Mouse (Mus musculus) stomach, postnatal 0 days (tissue): Measurements from ENCODE around the gene Frem3.

Experiments used
- CTCF ChIP-seq: IDR thresholded peaks from 2 replicates; pipeline ENCODE4 v1.5.1; 2016; ENCODE audit warnings: antibody characterized with exemption, low read depth, mild to moderate bottlenecking, moderate library complexity
- EP300 ChIP-seq: optimal IDR thresholded peaks from 2 replicates; pipeline ENCODE3; 2016; ENCODE audit warnings: antibody characterized with exemption

DNA sequence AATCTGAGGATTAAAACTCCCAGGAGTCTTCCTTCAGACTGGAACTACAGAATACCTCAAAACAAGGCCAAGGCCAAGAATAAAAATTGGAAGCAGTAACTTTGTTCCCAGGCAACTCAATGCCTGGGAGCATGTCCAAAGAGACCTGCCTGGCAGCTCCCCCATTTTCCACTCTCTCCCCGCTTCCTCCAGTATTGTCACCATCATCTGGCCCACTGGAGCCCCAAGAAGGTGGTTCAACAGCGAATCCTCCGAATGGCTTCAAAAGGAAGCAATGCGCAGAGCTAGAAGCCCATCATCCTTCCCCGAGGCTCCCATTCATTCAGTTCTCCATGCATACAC is 127.1 kb downstream of the Frem3 start:
- TF ChIP-seq CTCF = no peak
- no peak for TF ChIP-seq EP300
